Mouse (Mus musculus): ENCODE results near the gene Fibin.

DNA sequence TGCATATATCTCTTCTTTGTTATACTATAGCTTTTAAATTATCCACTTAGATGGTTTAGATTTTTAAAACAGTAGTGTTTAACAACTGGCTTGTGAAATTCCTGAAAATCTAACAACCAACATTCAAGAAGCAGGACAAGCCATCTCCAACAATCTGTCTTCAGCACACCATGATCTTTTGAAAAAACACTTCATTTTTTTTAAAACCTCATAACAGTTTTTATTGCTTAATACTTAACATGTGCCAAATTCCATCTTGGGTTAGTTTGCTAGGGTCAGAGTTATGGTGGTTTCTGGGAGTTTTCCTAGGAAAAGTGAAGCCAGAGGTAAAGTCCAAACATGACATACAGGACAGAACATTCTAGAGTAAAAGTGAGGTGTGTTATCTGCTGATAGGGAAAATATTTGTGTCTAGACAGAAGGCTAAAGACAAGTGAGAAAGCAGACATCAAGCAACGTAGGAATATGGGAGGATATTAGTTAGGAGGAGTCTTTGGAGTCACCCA lies 4.5 kb upstream of the Fibin start:
- TF ChIP-seq CTCF (IDR thresholded peaks at IDR 0.05; ENCODE audit: extremely low read depth, insufficient read depth, insufficient read length, insufficient replicate concordance) (no peak), POLR2A (IDR thresholded peaks at IDR 0.05; ENCODE audit: low read depth, low read length) (no peak)
